Mouse (Mus musculus) CH12.LX (cell line): ENCODE results near the gene Tle1.

Source experiments
- MAFK ChIP-seq: IDR thresholded peaks from 2 replicates; pipeline ENCODE4 v1.6.1; 2011; ENCODE audit warnings: low read length, improper control_type of control experiment; ENCODE audit not compliant: insufficient replicate concordance
- MAX ChIP-seq: IDR thresholded peaks from 2 replicates; pipeline ENCODE4 v1.6.1; 2011; ENCODE audit warnings: low read length, improper control_type of control experiment
- ZMIZ1 ChIP-seq: IDR thresholded peaks from 2 replicates; pipeline ENCODE4 v1.6.1; 2012; ENCODE audit warnings: low read depth, mild to moderate bottlenecking, inconsistent platforms, low read length, improper control_type of control experiment

GRCm38 (mm10) chr4:72175943-72176342 lies 24.8 kb downstream of the Tle1 start:
- TF ChIP-seq ZMIZ1, result no peak
- TF ChIP-seq MAX, result no peak
- no peak for TF ChIP-seq MAFK
